Mouse (Mus musculus) lung, adult 2 months (tissue): Measurements from ENCODE around the gene Aup1.

Experiments used
- CTCF ChIP-seq: fragments of 200-500 bp; IDR thresholded peaks from 2 replicates; pipeline ENCODE4 v1.5.1; 2011; ENCODE audit warnings: mild to moderate bottlenecking, low read length, control low read depth; ENCODE audit not compliant: insufficient read depth
- POLR2A ChIP-seq: fragments of 200-500 bp; IDR thresholded peaks from 2 replicates; pipeline ENCODE4 v1.6.1; 2011; ENCODE audit warnings: low read depth, mild to moderate bottlenecking, control low read depth, low read length, borderline replicate concordance; ENCODE audit errors: extremely low read depth

GRCm38 (mm10) chr6:83104158-83104557 is 49.8 kb downstream of the Aup1 start:
- TF ChIP-seq CTCF, result no peak
- TF ChIP-seq POLR2A, result no peak
